ENCODE assay signal across 14 mouse cellular contexts in genomic region chr5:15586351-15586750, GRCm38 (mm10). TPM values are rescaled to one million over a fixed set of nuclear protein-coding genes. Genes with fewer than 3 reads are reported as not detected.
DNase-seq lines count a peak whose midpoint lies in the region; ATAC-seq and TF ChIP-seq lines count a peak whose summit lies in the region.
"Not testable (repeated sequence)": the region's sequence is repeated elsewhere in the genome, so short reads cannot be mapped to it uniquely, and the experiment has no call there.
"Had no signal": no experiment of that assay in that cellular context is flagged by ENCODE, and none has a peak within 500 bp of the region (broad histone marks: within the 10 kb centered on the region; RNA-seq: fewer than 3 reads in every experiment).

No protein-coding gene starts in this region.

- intact Hi-C loops in left cerebral cortex, adult 2 months (cut with DNase I), result not testable (repeated sequence)

- H3K27me3 ChIP-seq in heart, postnatal 0 days (ENCODE audit: control insufficient read depth, insufficient read depth, low read length), result not testable (repeated sequence)

- H3K4me1 ChIP-seq in heart, postnatal 0 days (ENCODE audit: control insufficient read depth, insufficient read depth), result not testable (repeated sequence)

- not testable (repeated sequence) for TF ChIP-seq EP300 in heart, postnatal 0 days (IDR thresholded peaks at IDR 0.05; ENCODE audit: low read depth)

- ATAC-seq in heart, postnatal 0 days (ENCODE audit: insufficient read depth, low read depth), result not testable (repeated sequence)

- H3K27ac ChIP-seq in heart, postnatal 0 days (ENCODE audit: low read depth); left cerebral cortex, adult 2 months: not testable (repeated sequence)

- H3K9me3 ChIP-seq in heart, postnatal 0 days (replicated peaks; ENCODE audit: control insufficient read depth, low read length), result not testable (repeated sequence)

- peak; percentile 47 for TF ChIP-seq CTCF in heart, postnatal 0 days (IDR thresholded peaks at IDR 0.05; ENCODE audit: low read depth)
- peak; percentile 40 for TF ChIP-seq CTCF in left cerebral cortex, adult 2 months (IDR thresholded peaks at IDR 0.05)

- not testable (repeated sequence) for H3K9ac ChIP-seq in heart, postnatal 0 days (replicated peaks; ENCODE audit: low read depth, low read length)

- H3K4me3 ChIP-seq in heart, postnatal 0 days (ENCODE audit: low read depth, low read length); left cerebral cortex, adult 2 months: not testable (repeated sequence)

- H3K4me2 ChIP-seq in heart, postnatal 0 days (ENCODE audit: low read depth, low read length), result not testable (repeated sequence)

- H3K36me3 ChIP-seq in heart, postnatal 0 days (replicated peaks; ENCODE audit: control insufficient read depth, insufficient read depth, low read length), result not testable (repeated sequence)

- DNase-seq in 416B (ENCODE audit: low read depth), result peak; percentile 56
- DNase-seq in adrenal gland, adult (ENCODE audit: inconsistent age in 2 of 2, low spot score in 1 of 2), result peak; percentile 25 to 75
- DNase-seq in cerebellum, postnatal 10 days, result peak; percentile 44 to 54
- not testable (repeated sequence) for DNase-seq in heart, postnatal 0 days (ENCODE audit: low spot score)
- peak; percentile 23 for DNase-seq in kidney, adult 9 months
- peak; percentile 11 to 22 for DNase-seq in left cerebral cortex, adult 2 months (ENCODE audit: extremely low spot score in 1 of 2, low spot score in 2 of 2)
- peak; percentile 39 for DNase-seq in lung, postnatal 10 days
- peak; percentile 1 for DNase-seq in thymus, postnatal 0 days (ENCODE audit: low spot score)

RNA-seq across cellular contexts. Expression of gene Gm21083, which starts 9.2 kb away (rescaled TPM):
- total RNA-seq in heart, postnatal 0 days (2014; rRNA removed; ENCODE audit: low replicate concordance), result 0.23 TPM in 1 of 2 replicates, not detected in the other
- 0.12 TPM in 1 of 2 replicates, not detected in the other for polyA plus RNA-seq in heart, postnatal 0 days (2015; fragmentation: Nextera tagmentation; extraction: Ambion mirVana)
- total RNA-seq in left cerebral cortex, adult 2 months (2021), result not detected
- 0.28 and 0.33 TPM in 2 replicates for polyA plus RNA-seq in thymus, postnatal 0 days (2015; fragmentation: Nextera tagmentation; extraction: Ambion mirVana)
- total RNA-seq: heart, postnatal 14 days; layer of hippocampus, adult 18-20 months had no signal
- polyA plus RNA-seq: embryonic facial prominence, embryonic 14.5 days; forebrain, embryonic 11.5 days; macrophage; midbrain, embryonic 13.5 days had no signal

RNA-seq across cellular contexts. Expression of gene Speer4d, which starts 32.5 kb away (rescaled TPM):
- not detected in 2 replicates for total RNA-seq in heart, postnatal 0 days (2014; rRNA removed; ENCODE audit: low replicate concordance)
- polyA plus RNA-seq in heart, postnatal 0 days (2015; fragmentation: Nextera tagmentation; extraction: Ambion mirVana), result not detected in 2 replicates
- total RNA-seq in left cerebral cortex, adult 2 months (2021), result not detected
- 0.28 TPM in 1 of 2 replicates, not detected in the other for polyA plus RNA-seq in thymus, postnatal 0 days (2015; fragmentation: Nextera tagmentation; extraction: Ambion mirVana)
- total RNA-seq: heart, postnatal 14 days; layer of hippocampus, adult 18-20 months had no signal
- polyA plus RNA-seq: embryonic facial prominence, embryonic 14.5 days; forebrain, embryonic 11.5 days; macrophage; midbrain, embryonic 13.5 days had no signal

RNA-seq across cellular contexts. Expression of gene Gm21190, which starts 57.3 kb away (rescaled TPM):
- total RNA-seq in heart, postnatal 0 days (2014; rRNA removed; ENCODE audit: low replicate concordance), result not detected in 2 replicates
- polyA plus RNA-seq in heart, postnatal 0 days (2015; fragmentation: Nextera tagmentation; extraction: Ambion mirVana), result 0.10 TPM in 1 of 2 replicates, not detected in the other
- total RNA-seq in left cerebral cortex, adult 2 months (2021), result not detected
- 0.17 and 0.27 TPM in 2 replicates for polyA plus RNA-seq in thymus, postnatal 0 days (2015; fragmentation: Nextera tagmentation; extraction: Ambion mirVana)
- total RNA-seq: heart, postnatal 14 days; layer of hippocampus, adult 18-20 months had no signal
- polyA plus RNA-seq: embryonic facial prominence, embryonic 14.5 days; forebrain, embryonic 11.5 days; macrophage; midbrain, embryonic 13.5 days had no signal
